Mouse (Mus musculus): ENCODE results near the gene Frmd5. TPM values are rescaled to one million over a fixed set of nuclear protein-coding genes. Genes with fewer than 3 reads are reported as not detected.

Gene Frmd5
- polyA plus RNA-seq, 1 experiment = 0.44 TPM

DNA sequence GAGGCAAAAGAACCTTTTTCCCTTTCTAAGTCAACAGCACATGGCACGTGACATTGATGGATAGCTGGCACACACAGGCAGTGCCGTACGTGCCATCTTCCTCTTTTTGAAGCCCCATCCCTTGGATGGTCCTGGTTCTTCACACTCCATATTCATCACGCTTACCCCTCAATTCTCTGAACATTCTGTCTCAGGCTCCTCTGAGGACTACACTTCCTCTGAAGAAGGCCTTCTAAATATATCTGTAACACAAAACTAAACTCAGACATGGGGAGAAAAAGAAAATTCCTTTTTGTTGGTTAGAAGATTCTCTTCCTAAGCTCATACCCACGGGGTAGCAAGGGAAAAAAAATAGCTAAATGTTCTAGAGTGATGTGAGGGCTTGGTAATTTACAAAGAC, 131.0 kb downstream of the Frmd5 start:
- H3K27me3 ChIP-seq (ENCODE audit: control insufficient read depth, insufficient read depth, insufficient read length) = no peaks in the 10 kb centered on the region
- no peak overlapping the region for H3K4me2 ChIP-seq (ENCODE audit: low read depth)
- no peak overlapping the region for H3ac ChIP-seq (ENCODE audit: control insufficient read depth, insufficient read length)
- H3K36me3 ChIP-seq (ENCODE audit: control insufficient read depth, insufficient read depth) = no peaks in the 10 kb centered on the region
- no peak overlapping the region for H3K4me3 ChIP-seq
- no peaks in the 10 kb centered on the region for H3K79me2 ChIP-seq (ENCODE audit: control insufficient read depth, insufficient read depth)
- TF ChIP-seq MYOD1 (IDR thresholded peaks at IDR 0.05; ENCODE audit: control insufficient read depth in 1 of 3, insufficient read length in 2 of 3, low read depth in 2 of 3) (no peak), USF1 (IDR thresholded peaks at IDR 0.05; ENCODE audit: low read depth) (no peak), E2F4 (IDR thresholded peaks at IDR 0.05; ENCODE audit: insufficient read depth) (no peak), REST (IDR thresholded peaks at IDR 0.05; ENCODE audit: insufficient read depth, insufficient read length) (no peak), MAX (IDR thresholded peaks at IDR 0.05; ENCODE audit: low read depth) (no peak), POLR2AphosphoS2 (IDR thresholded peaks at IDR 0.05; ENCODE audit: insufficient read length, low read depth) (no peak), MYOG (IDR thresholded peaks at IDR 0.05; ENCODE audit: control insufficient read depth in 1 of 3, insufficient read depth in 1 of 3, insufficient read length in 2 of 3, low read depth in 2 of 3) (no peak), SRF (IDR thresholded peaks at IDR 0.05; ENCODE audit: control insufficient read depth, insufficient read length, low read depth) (no peak), CEBPB (IDR thresholded peaks at IDR 0.05; ENCODE audit: insufficient read depth, poor library complexity, severe bottlenecking) (no peak), TCF12 (IDR thresholded peaks at IDR 0.05; ENCODE audit: insufficient read depth, poor library complexity, severe bottlenecking) (no peak), TCF3 (IDR thresholded peaks at IDR 0.05; ENCODE audit: insufficient read length, low read depth) (no peak), POLR2A (IDR thresholded peaks at IDR 0.05; ENCODE audit: insufficient read length, low read depth) (no peak)

DNA sequence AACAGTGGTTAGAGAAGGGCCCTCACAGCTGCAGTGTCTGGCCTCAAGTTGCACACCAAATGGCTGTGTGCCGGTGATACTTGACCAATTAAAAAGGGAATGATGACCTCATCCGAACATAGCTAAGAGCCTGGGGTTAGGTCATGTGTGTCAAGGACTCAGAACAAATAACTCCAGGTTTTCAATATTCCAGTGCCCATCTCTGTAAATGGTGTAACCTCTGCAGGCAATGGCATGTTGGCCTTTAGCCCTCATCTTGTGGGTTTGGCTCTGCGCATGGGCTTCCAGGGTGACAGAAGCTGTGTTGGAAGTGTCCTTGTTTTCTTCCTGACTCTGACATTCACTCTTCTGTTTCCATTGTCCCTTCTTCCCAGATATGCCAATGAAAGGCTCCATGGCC, 131.8 kb downstream of the Frmd5 start:
- Histone ChIP-seq H3K79me2 (ENCODE audit: control insufficient read depth, insufficient read depth) (no peaks in the 10 kb centered on the region), H3ac (ENCODE audit: control insufficient read depth, insufficient read length) (no peak overlapping the region), H3K4me3 (no peak overlapping the region), H3K36me3 (ENCODE audit: control insufficient read depth, insufficient read depth) (no peaks in the 10 kb centered on the region), H3K27me3 (ENCODE audit: control insufficient read depth, insufficient read depth, insufficient read length) (no peaks in the 10 kb centered on the region), H3K4me2 (ENCODE audit: low read depth) (no peak overlapping the region)
- TF ChIP-seq USF1 (IDR thresholded peaks at IDR 0.05; ENCODE audit: low read depth) (no peak), CEBPB (IDR thresholded peaks at IDR 0.05; ENCODE audit: insufficient read depth, poor library complexity, severe bottlenecking) (no peak), TCF12 (IDR thresholded peaks at IDR 0.05; ENCODE audit: insufficient read depth, poor library complexity, severe bottlenecking) (no peak), TCF3 (IDR thresholded peaks at IDR 0.05; ENCODE audit: insufficient read length, low read depth) (no peak), REST (IDR thresholded peaks at IDR 0.05; ENCODE audit: insufficient read depth, insufficient read length) (no peak), MYOD1 (IDR thresholded peaks at IDR 0.05; ENCODE audit: control insufficient read depth in 1 of 3, insufficient read length in 2 of 3, low read depth in 2 of 3) (no peak), MAX (IDR thresholded peaks at IDR 0.05; ENCODE audit: low read depth) (no peak), POLR2AphosphoS2 (IDR thresholded peaks at IDR 0.05; ENCODE audit: insufficient read length, low read depth) (no peak), SRF (IDR thresholded peaks at IDR 0.05; ENCODE audit: control insufficient read depth, insufficient read length, low read depth) (no peak), E2F4 (IDR thresholded peaks at IDR 0.05; ENCODE audit: insufficient read depth) (no peak), POLR2A (IDR thresholded peaks at IDR 0.05; ENCODE audit: insufficient read length, low read depth) (no peak), MYOG (IDR thresholded peaks at IDR 0.05; ENCODE audit: control insufficient read depth in 1 of 3, insufficient read depth in 1 of 3, insufficient read length in 2 of 3, low read depth in 2 of 3) (no peak)

DNA sequence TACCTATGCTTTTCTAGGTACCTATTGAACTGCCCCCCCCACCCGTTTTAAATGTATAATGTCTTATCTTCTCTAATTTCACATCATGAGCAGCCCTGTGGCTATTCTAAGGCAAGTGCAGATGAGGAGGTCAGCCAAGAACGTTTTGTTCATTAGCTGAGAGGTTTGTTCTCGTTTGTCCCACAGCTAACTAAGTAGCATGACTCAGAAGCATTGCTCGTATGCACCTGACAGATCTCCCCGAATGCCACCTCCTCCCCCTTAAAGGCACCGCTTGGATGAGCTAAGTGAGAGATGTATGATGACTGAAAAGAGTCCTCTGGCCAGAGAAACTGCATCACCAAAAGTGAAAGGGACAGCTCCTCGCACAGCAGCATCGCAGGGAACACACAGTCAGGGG, 132.7 kb downstream of the Frmd5 start:
- Histone ChIP-seq H3ac (ENCODE audit: control insufficient read depth, insufficient read length) (no peak overlapping the region), H3K4me3 (no peak overlapping the region), H3K4me2 (ENCODE audit: low read depth) (no peak overlapping the region), H3K79me2 (ENCODE audit: control insufficient read depth, insufficient read depth) (no peaks in the 10 kb centered on the region), H3K27me3 (ENCODE audit: control insufficient read depth, insufficient read depth, insufficient read length) (no peaks in the 10 kb centered on the region), H3K36me3 (ENCODE audit: control insufficient read depth, insufficient read depth) (no peaks in the 10 kb centered on the region)
- TF ChIP-seq MAX (IDR thresholded peaks at IDR 0.05; ENCODE audit: low read depth) (no peak), REST (IDR thresholded peaks at IDR 0.05; ENCODE audit: insufficient read depth, insufficient read length) (no peak), POLR2AphosphoS2 (IDR thresholded peaks at IDR 0.05; ENCODE audit: insufficient read length, low read depth) (no peak), E2F4 (IDR thresholded peaks at IDR 0.05; ENCODE audit: insufficient read depth) (no peak), MYOD1 (IDR thresholded peaks at IDR 0.05; ENCODE audit: control insufficient read depth in 1 of 3, insufficient read length in 2 of 3, low read depth in 2 of 3) (no peak), POLR2A (IDR thresholded peaks at IDR 0.05; ENCODE audit: insufficient read length, low read depth) (no peak), TCF12 (IDR thresholded peaks at IDR 0.05; ENCODE audit: insufficient read depth, poor library complexity, severe bottlenecking) (no peak), CEBPB (IDR thresholded peaks at IDR 0.05; ENCODE audit: insufficient read depth, poor library complexity, severe bottlenecking) (no peak), TCF3 (IDR thresholded peaks at IDR 0.05; ENCODE audit: insufficient read length, low read depth) (no peak), USF1 (IDR thresholded peaks at IDR 0.05; ENCODE audit: low read depth) (no peak), SRF (IDR thresholded peaks at IDR 0.05; ENCODE audit: control insufficient read depth, insufficient read length, low read depth) (no peak), MYOG (IDR thresholded peaks at IDR 0.05; ENCODE audit: control insufficient read depth in 1 of 3, insufficient read depth in 1 of 3, insufficient read length in 2 of 3, low read depth in 2 of 3) (no peak)

DNA sequence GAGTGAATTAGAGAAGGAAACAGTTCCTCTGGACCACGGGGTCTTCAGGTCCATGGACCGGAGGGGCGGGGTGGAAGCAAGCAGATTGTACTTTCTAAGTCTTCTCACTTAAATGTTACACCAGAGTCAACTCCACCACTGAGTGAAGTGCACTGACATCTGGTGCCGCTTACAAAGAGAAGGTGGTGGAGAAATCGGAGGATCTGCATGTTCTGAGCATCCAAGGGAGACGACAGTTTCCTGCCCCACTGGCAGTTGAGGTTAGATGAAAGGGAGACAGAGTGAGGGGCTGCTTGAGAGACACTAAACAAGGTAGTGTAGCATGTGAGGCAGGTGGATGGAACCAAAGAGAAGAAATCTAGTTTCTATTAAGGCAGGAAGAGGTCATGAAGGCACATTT, 137.0 kb downstream of the Frmd5 start:
- Histone ChIP-seq H3K27me3 (ENCODE audit: control insufficient read depth, insufficient read depth, insufficient read length) (no peaks in the 10 kb centered on the region), H3K4me3 (no peak overlapping the region), H3K4me2 (ENCODE audit: low read depth) (no peak overlapping the region), H3ac (ENCODE audit: control insufficient read depth, insufficient read length) (no peak overlapping the region), H3K36me3 (ENCODE audit: control insufficient read depth, insufficient read depth) (no peaks in the 10 kb centered on the region), H3K79me2 (ENCODE audit: control insufficient read depth, insufficient read depth) (no peaks in the 10 kb centered on the region)
- no peak for TF ChIP-seq SRF (IDR thresholded peaks at IDR 0.05; ENCODE audit: control insufficient read depth, insufficient read length, low read depth)
- TF ChIP-seq USF1 (IDR thresholded peaks at IDR 0.05; ENCODE audit: low read depth) = no peak
- TF ChIP-seq CEBPB (IDR thresholded peaks at IDR 0.05; ENCODE audit: insufficient read depth, poor library complexity, severe bottlenecking) = no peak
- no peak for TF ChIP-seq E2F4 (IDR thresholded peaks at IDR 0.05; ENCODE audit: insufficient read depth)
- no peak for TF ChIP-seq POLR2A (IDR thresholded peaks at IDR 0.05; ENCODE audit: insufficient read length, low read depth)
- no peak for TF ChIP-seq TCF3 (IDR thresholded peaks at IDR 0.05; ENCODE audit: insufficient read length, low read depth)
- no peak for TF ChIP-seq REST (IDR thresholded peaks at IDR 0.05; ENCODE audit: insufficient read depth, insufficient read length)
- TF ChIP-seq TCF12 (IDR thresholded peaks at IDR 0.05; ENCODE audit: insufficient read depth, poor library complexity, severe bottlenecking) = no peak
- TF ChIP-seq MYOD1 (IDR thresholded peaks at IDR 0.05; ENCODE audit: control insufficient read depth in 1 of 3, insufficient read length in 2 of 3, low read depth in 2 of 3) = no peak
- no peak for TF ChIP-seq POLR2AphosphoS2 (IDR thresholded peaks at IDR 0.05; ENCODE audit: insufficient read length, low read depth)
- TF ChIP-seq MAX (IDR thresholded peaks at IDR 0.05; ENCODE audit: low read depth) = no peak
- TF ChIP-seq MYOG (IDR thresholded peaks at IDR 0.05; ENCODE audit: control insufficient read depth in 1 of 3, insufficient read depth in 1 of 3, insufficient read length in 2 of 3, low read depth in 2 of 3) = no peak
